Mouse (Mus musculus) left cerebral cortex, adult 18-20 months (tissue): ENCODE measurements at regions not wholly inside any gene's neighbourhood (a gene's known extent, or its start where the extent isn't known, plus 50 kb on each side); places are given as distances from the start of the nearest gene placed in this dataset.

ENCODE experiments used
- DNase-seq, 2 experiments: peaks; one replicate each; pipeline ENCODE4 v3.0.0; 2021 to 2022; ENCODE audit warnings: low spot score in 2 of 2, mixed read lengths in 1 of 2

- DNase-seq = no peak
Observed at GRCm38 (mm10) chr17:3962176-3962575, 266.1 kb upstream of the Nox3 start.

- no peak for DNase-seq
Observed at GRCm38 (mm10) chr17:3946540-3946939, 250.5 kb upstream of the Nox3 start.

GRCm38 (mm10) chr17:3936361-3936760 is 240.3 kb upstream of the Nox3 start:
- DNase-seq = no peak

- DNase-seq = no peak
Observed at GRCm38 (mm10) chr17:3933208-3933607, 237.1 kb upstream of the Nox3 start.

- peak; percentile 5 to 7 for DNase-seq
Observed at GRCm38 (mm10) chr17:3932071-3932470, 236.0 kb upstream of the Nox3 start.

- no peak for DNase-seq
Observed at GRCm38 (mm10) chr17:3927106-3927505, 231.0 kb upstream of the Nox3 start.

- no peak for DNase-seq
Observed at GRCm38 (mm10) chr17:3920282-3920681, 224.2 kb upstream of the Nox3 start.

GRCm38 (mm10) chr17:3892826-3893225 is 196.8 kb upstream of the Nox3 start:
- DNase-seq = peak; percentile 15 to 34

GRCm38 (mm10) chr17:3883146-3883545 is 187.1 kb upstream of the Nox3 start:
- DNase-seq = no peak

- no peak for DNase-seq
Observed at GRCm38 (mm10) chr17:3879075-3879474, 183.0 kb upstream of the Nox3 start.

- DNase-seq = no peak
Observed at GRCm38 (mm10) chr17:3869459-3870194, 173.6 kb upstream of the Nox3 start.

- DNase-seq = no peak
Observed at GRCm38 (mm10) chr17:3862384-3862783, 166.3 kb upstream of the Nox3 start.

- no peak for DNase-seq
Observed at GRCm38 (mm10) chr17:3836386-3836785, 140.3 kb upstream of the Nox3 start.

GRCm38 (mm10) chr17:3811187-3811586 is 115.1 kb upstream of the Nox3 start:
- no peak for DNase-seq

GRCm38 (mm10) chr17:3803507-3803906 is 107.4 kb upstream of the Nox3 start:
- DNase-seq = no peak

GRCm38 (mm10) chr17:3792597-3792996 is 96.5 kb upstream of the Nox3 start:
- peak; percentile 15 to 26 for DNase-seq

- DNase-seq = no peak
Observed at GRCm38 (mm10) chr17:3782156-3782555, 86.1 kb upstream of the Nox3 start.

- no peak for DNase-seq
Observed at GRCm38 (mm10) chr17:3777691-3778090, 81.6 kb upstream of the Nox3 start.

GRCm38 (mm10) chr17:3747808-3748335 is 51.8 kb upstream of the Nox3 start:
- DNase-seq = no peak
